Mouse (Mus musculus): ENCODE measurements around the gene Fn1. TPM values are rescaled to one million over a fixed set of nuclear protein-coding genes. Genes with fewer than 3 reads are reported as not detected.

The Fn1 gene
- polyA plus RNA-seq, 1 experiment from 2014 or later: 197 TPM

DNA sequence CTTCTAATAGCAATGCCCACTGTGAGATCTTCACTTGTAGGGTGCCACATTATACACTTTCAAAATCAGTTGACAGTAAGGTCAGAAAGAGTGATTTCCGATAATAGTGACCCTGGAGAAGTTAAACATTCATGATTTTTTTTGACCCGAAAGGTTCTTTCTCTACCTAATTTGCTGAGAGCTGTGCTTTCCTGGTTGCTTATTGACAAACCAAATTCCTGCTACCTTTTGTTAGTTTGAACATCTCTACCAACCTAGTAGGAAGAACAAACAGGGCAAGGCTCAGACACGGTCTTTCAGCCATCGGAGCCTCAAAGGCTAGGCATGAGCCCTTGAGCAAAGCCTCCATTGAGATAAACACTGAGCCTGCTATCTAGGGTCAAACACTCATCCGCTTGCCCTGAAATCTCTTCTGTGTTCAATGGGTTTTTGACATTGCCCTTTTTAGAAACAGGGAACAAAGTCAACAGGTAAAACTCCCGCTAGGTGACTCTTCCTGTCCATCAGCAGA lies 18.5 kb downstream of the Fn1 start:
- H3K9ac ChIP-seq: no peak overlapping the region
- no peaks in the 10 kb centered on the region for H3K9me3 ChIP-seq (replicated peaks)
- H3K4me3 ChIP-seq (replicated peaks): no peak overlapping the region
- H3K4me1 ChIP-seq: no peaks in the 10 kb centered on the region
- WGBS: 90% methylated on average over 6 of the region's 6 CpGs
- H3K27me3 ChIP-seq: no peaks in the 10 kb centered on the region
- H3K36me3 ChIP-seq: peaks cover 62% of the 10 kb centered on the region
- no peak for ATAC-seq (ENCODE audit: insufficient number of reproducible peaks, low FRiP score, low TSS enrichment, low read depth)
- H3K27ac ChIP-seq (replicated peaks): no peak overlapping the region
- no peak overlapping the region for H3K4me2 ChIP-seq (replicated peaks)

DNA sequence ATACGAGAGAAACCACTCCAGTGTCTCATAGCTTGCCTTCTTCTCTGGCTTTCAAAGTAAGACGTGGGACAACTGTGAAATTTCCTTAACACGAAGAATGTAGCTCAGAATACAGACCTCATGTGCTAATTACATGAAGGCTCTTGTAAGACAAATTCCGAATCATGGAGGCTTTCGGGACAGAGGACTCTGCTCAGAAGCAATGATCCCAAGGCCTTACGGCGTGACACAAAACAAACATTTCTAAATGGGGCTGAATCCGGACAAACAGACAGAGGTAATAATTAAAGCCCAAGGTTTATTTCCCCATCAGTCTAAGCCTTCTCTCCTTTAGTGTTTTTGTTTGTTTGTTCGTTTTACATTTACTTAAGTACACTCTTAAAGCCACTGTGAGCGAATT lies 20.6 kb downstream of the Fn1 start:
- H3K9me3 ChIP-seq (replicated peaks): no peaks in the 10 kb centered on the region
- no peak overlapping the region for H3K9ac ChIP-seq
- no peaks in the 10 kb centered on the region for H3K4me1 ChIP-seq
- ATAC-seq (ENCODE audit: insufficient number of reproducible peaks, low FRiP score, low TSS enrichment, low read depth): no peak
- H3K36me3 ChIP-seq: peaks cover 68% of the 10 kb centered on the region
- H3K4me3 ChIP-seq (replicated peaks): no peak overlapping the region
- no peak overlapping the region for H3K4me2 ChIP-seq (replicated peaks)
- H3K27me3 ChIP-seq: no peaks in the 10 kb centered on the region
- H3K27ac ChIP-seq (replicated peaks): no peak overlapping the region
- WGBS: 78% methylated on average over 10 of the region's 10 CpGs

DNA sequence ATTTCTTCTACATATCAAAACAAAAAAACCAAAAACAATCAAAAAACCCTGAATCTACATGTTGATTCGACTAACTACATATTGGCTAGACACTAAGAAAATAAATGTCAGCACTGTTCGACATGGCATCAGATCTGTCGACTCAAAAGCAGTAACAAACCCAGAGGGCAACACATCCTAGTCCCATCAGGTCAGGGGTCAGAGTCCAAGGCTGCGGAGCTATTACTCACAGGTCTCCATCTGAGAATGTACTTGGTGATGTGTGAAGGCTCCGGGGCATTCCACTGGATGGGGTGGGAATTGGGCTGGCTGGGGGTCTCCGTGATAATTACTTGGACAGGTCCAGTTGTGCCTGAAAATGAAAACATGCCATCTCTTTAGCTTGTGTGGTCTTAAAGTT lies 21.2 kb downstream of the Fn1 start:
- H3K27me3 ChIP-seq: no peaks in the 10 kb centered on the region
- ATAC-seq (ENCODE audit: insufficient number of reproducible peaks, low FRiP score, low TSS enrichment, low read depth): no peak
- H3K9me3 ChIP-seq (replicated peaks): no peaks in the 10 kb centered on the region
- H3K27ac ChIP-seq (replicated peaks): no peak overlapping the region
- no peaks in the 10 kb centered on the region for H3K4me1 ChIP-seq
- H3K9ac ChIP-seq: no peak overlapping the region
- no peak overlapping the region for H3K4me2 ChIP-seq (replicated peaks)
- 75% methylated on average over 6 of the region's 6 CpGs for WGBS
- H3K36me3 ChIP-seq: peaks cover 69% of the 10 kb centered on the region
- H3K4me3 ChIP-seq (replicated peaks): no peak overlapping the region

DNA sequence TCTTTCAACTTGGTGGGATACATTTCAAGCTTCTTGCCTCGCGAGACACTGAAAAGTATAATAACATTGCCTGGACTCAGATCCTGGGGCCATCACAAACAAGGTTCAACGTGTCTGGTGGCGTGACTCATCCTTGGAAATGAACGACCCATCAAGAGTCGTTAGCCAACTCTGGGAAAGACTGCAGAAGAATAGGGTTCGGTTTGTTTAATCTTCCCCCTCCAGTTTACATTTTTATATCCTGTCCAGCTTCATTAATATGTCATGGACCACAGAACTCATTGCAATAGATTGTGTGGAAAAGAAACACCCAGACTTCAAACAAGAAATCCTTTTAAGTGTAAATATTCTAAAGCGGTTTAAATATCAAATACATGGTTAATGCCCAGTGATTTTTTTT lies 22.8 kb downstream of the Fn1 start:
- 79% methylated on average over 8 of the region's 8 CpGs for WGBS
- Histone ChIP-seq H3K4me2 (replicated peaks) (no peak overlapping the region), H3K9ac (no peak overlapping the region), H3K9me3 (replicated peaks) (no peaks in the 10 kb centered on the region), H3K27ac (replicated peaks) (no peak overlapping the region), H3K36me3 (peaks cover 65% of the 10 kb centered on the region), H3K4me1 (no peaks in the 10 kb centered on the region), H3K27me3 (no peaks in the 10 kb centered on the region), H3K4me3 (replicated peaks) (no peak overlapping the region)
- no peak for ATAC-seq (ENCODE audit: insufficient number of reproducible peaks, low FRiP score, low TSS enrichment, low read depth)

DNA sequence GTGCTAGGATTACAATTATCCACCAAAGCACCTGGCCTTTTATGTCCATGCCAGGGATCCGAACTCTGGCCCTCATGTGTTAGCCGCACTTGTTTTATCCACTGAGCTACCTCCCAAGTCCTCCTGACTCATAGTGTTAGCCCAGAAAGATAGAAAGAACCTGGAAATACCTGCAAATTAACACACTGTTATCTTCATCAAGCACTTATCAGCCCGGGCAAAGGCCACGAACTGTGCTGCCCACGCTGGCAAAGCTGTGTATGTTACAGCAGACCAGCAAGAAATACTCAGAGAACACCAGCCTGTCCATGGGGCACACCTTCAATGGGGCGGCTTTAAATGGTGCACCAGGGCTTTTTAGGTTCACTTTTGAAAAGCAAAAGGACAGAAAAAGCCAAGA lies 29.4 kb downstream of the Fn1 start:
- H3K4me1 ChIP-seq: no peaks in the 10 kb centered on the region
- peaks cover 85% of the 10 kb centered on the region for H3K36me3 ChIP-seq
- no peak overlapping the region for H3K9ac ChIP-seq
- H3K27ac ChIP-seq (replicated peaks): no peak overlapping the region
- H3K4me2 ChIP-seq (replicated peaks): no peak overlapping the region
- no peaks in the 10 kb centered on the region for H3K27me3 ChIP-seq
- H3K4me3 ChIP-seq (replicated peaks): no peak overlapping the region
- WGBS: 93% methylated on average over 6 of the region's 6 CpGs
- no peaks in the 10 kb centered on the region for H3K9me3 ChIP-seq (replicated peaks)
- ATAC-seq (ENCODE audit: insufficient number of reproducible peaks, low FRiP score, low TSS enrichment, low read depth): no peak

DNA sequence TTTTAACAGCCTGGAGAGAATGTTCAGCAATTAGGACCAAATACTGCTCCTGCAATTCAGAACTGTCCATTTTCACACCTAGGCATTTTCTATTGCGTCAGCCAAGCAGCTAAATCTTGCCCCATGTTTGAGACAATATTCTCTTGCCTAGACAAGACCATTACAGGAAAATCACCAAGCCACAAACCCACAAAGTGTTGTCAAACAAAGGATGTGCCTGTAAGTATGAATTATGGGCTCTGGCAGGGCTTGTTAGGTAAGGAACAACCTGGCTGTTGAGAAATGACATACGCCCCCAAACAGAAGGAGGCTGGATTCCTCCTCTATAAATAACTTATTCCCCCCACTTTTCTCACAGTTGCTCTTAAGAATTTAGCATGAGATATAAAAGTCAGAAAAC lies 31.5 kb downstream of the Fn1 start:
- no peak overlapping the region for H3K4me3 ChIP-seq (replicated peaks)
- H3K27ac ChIP-seq (replicated peaks): no peak overlapping the region
- H3K9me3 ChIP-seq (replicated peaks): no peaks in the 10 kb centered on the region
- H3K9ac ChIP-seq: no peak overlapping the region
- no peak for ATAC-seq (ENCODE audit: insufficient number of reproducible peaks, low FRiP score, low TSS enrichment, low read depth)
- H3K4me1 ChIP-seq: no peaks in the 10 kb centered on the region
- no peak overlapping the region for H3K4me2 ChIP-seq (replicated peaks)
- no peaks in the 10 kb centered on the region for H3K27me3 ChIP-seq
- H3K36me3 ChIP-seq: peaks cover 86% of the 10 kb centered on the region
- 84% methylated on average over 2 of the region's 2 CpGs for WGBS

DNA sequence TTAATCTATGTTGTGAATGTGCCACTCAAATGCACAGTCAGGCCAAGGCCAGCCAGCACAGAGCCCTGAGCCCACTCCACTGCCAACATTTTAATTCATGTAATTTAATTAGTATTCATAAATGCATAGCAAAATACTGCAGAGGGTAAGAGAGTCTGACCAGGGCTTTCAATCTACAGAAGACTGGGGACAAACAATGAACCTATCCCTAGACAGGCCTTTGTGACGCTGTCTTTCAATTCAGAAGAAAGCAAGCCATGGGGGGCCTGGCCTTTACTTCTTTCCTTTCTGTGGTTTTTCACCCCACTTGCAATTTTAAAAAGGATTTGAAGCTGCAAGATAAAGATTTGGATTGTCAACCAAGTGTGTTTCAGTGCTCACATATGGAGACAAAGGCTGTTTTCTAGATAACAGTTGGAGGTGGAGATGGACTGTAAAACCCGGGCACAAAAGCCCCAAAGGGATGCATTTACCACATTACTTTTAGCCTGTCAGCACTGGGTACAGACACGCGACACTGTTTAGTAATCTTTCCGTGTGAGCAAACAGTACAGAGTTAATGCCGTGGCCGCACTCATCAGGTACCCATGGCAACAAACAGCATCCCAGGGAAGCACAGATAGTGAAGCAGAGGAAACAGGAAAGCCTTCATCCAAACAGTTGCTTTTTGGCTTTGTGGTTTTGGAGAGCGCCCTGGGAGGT lies 38.3 kb downstream of the Fn1 start:
- no peaks in the 10 kb centered on the region for H3K27me3 ChIP-seq
- WGBS: 84% methylated on average over 8 of the region's 8 CpGs
- ATAC-seq (ENCODE audit: insufficient number of reproducible peaks, low FRiP score, low TSS enrichment, low read depth): no peak
- no peak overlapping the region for H3K4me2 ChIP-seq (replicated peaks)
- no peaks in the 10 kb centered on the region for H3K4me1 ChIP-seq
- no peaks in the 10 kb centered on the region for H3K9me3 ChIP-seq (replicated peaks)
- no peak overlapping the region for H3K27ac ChIP-seq (replicated peaks)
- peaks cover 87% of the 10 kb centered on the region for H3K36me3 ChIP-seq
- H3K9ac ChIP-seq: no peak overlapping the region
- H3K4me3 ChIP-seq (replicated peaks): no peak overlapping the region

DNA sequence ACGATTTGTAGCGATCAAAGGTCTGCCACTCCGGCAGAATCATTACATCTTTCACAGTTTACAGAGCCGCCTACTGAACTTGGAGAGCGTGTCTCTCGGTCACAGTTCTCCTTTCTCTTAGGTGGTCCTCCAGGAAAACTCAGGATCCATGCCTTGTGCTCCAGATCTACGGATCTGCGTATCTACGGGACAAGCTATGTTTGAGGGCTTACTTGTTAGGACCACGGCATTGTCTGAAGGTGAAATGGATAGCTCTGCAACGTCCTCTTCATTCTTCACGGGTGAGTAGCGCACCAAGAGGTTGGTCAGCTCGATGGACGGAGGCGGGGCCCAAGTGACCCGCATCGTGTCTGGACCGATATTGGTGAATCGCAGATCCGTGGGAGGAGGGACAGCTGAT lies 40.7 kb downstream of the Fn1 start:
- Histone ChIP-seq H3K27ac (replicated peaks) (no peak overlapping the region), H3K4me1 (no peaks in the 10 kb centered on the region), H3K4me2 (replicated peaks) (no peak overlapping the region), H3K36me3 (peaks cover 83% of the 10 kb centered on the region), H3K27me3 (no peaks in the 10 kb centered on the region), H3K4me3 (replicated peaks) (no peak overlapping the region), H3K9me3 (replicated peaks) (no peaks in the 10 kb centered on the region), H3K9ac (no peak overlapping the region)
- ATAC-seq (ENCODE audit: insufficient number of reproducible peaks, low FRiP score, low TSS enrichment, low read depth): no peak
- 96% methylated on average over 21 of the region's 21 CpGs for WGBS

DNA sequence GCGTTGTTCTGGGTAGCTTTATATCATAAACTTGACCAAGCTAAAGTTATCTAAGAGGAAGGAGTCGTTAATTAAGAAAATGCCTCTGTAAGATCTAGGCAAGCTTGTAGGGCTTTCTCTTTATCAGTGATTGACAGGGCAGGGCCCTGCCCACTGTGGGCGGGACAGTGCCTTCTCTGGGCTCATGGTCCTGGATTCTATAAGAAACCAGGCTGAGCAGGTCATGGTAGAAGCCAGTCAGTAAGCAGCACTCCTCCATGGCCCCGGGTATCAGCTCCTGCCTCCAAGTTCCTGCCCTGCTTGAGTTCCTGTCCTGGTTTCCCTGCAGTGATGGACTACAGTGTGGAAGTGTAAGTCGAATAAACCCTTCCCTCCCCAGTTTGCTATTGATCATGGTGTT lies 43.1 kb downstream of the Fn1 start:
- peaks cover 83% of the 10 kb centered on the region for H3K36me3 ChIP-seq
- 88% methylated on average over 5 of the region's 5 CpGs for WGBS
- no peak overlapping the region for H3K27ac ChIP-seq (replicated peaks)
- H3K4me3 ChIP-seq (replicated peaks): no peak overlapping the region
- no peak for ATAC-seq (ENCODE audit: insufficient number of reproducible peaks, low FRiP score, low TSS enrichment, low read depth)
- H3K9ac ChIP-seq: no peak overlapping the region
- H3K4me1 ChIP-seq: no peaks in the 10 kb centered on the region
- H3K4me2 ChIP-seq (replicated peaks): no peak overlapping the region
- no peaks in the 10 kb centered on the region for H3K9me3 ChIP-seq (replicated peaks)
- no peaks in the 10 kb centered on the region for H3K27me3 ChIP-seq

DNA sequence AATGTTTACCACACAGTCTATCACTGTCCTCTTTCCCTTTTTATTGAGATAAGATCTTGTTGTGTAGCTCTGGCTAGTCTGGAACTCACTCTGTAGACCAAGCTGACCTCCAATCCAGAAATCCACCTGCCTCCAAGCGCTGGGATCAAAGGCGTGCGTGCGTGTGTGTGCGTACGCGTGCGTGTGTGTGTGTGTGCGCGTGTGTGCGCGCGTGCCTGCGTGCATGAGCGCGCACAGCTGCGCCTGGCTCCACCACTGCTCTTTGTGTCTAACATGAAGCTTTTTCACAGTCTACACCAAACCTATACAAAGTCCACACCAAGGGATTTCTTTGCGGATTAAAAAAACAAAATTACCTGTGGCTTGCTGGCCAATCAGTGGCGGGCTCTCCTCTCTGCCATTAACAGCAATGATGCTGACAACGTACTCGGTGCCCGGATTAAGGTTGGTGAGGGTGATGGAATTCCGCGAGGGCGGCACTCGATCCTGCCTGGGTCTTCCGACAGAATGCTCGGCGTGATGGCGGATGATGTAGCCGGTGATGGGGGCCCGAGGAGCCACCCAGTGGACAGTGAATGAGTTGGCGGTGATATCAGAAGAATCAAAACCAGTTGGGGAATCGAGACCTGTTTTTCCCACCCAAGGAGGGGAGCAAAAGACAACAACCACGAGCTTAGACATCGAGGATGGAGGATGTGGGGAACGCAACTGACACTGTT lies 43.8 kb downstream of the Fn1 start:
- Histone ChIP-seq H3K27me3 (no peaks in the 10 kb centered on the region), H3K4me2 (replicated peaks) (no peak overlapping the region), H3K36me3 (peaks cover 85% of the 10 kb centered on the region), H3K9me3 (replicated peaks) (no peaks in the 10 kb centered on the region), H3K4me3 (replicated peaks) (no peak overlapping the region), H3K27ac (replicated peaks) (no peak overlapping the region), H3K4me1 (no peaks in the 10 kb centered on the region), H3K9ac (no peak overlapping the region)
- WGBS: 92% methylated on average over 37 of the region's 37 CpGs
- ATAC-seq (ENCODE audit: insufficient number of reproducible peaks, low FRiP score, low TSS enrichment, low read depth): no peak

DNA sequence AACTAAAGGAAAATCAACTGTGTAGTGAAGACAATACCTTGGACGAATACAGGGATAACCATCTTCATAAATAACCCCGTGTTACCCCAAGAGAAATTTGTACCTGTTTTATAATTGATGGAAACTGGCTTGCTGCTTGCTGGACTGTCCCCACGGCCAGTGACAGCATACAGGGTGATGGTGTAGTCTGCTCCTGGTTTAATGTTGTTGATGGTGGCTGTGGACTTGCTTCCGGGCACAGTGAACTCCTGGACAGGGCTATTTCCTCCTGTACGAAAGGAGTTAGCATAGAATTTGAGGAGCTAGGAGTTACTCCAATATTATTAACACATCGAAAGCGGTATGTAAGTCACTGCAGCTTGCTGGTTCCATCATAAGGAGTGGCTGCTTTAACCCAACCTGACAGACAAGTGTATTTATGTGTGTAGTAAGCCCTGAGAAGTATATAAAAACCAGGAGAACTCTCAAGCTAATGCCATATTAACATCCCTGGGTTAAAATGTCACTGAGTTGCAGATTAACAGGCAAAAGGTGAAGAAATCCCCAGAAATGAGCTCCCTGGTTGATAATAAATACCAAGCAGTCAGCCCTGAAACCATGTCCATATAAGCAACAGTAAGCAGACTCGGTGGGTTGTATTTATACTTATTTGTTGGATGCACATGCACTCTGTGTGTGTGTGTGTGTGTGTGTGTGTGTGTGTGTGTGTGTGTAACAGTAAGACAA lies 46.2 kb downstream of the Fn1 start:
- WGBS: 95% methylated on average over 8 of the region's 8 CpGs
- H3K4me3 ChIP-seq (replicated peaks): no peak overlapping the region
- H3K9ac ChIP-seq: no peak overlapping the region
- H3K4me1 ChIP-seq: no peaks in the 10 kb centered on the region
- no peak overlapping the region for H3K4me2 ChIP-seq (replicated peaks)
- no peak overlapping the region for H3K27ac ChIP-seq (replicated peaks)
- no peaks in the 10 kb centered on the region for H3K27me3 ChIP-seq
- no peaks in the 10 kb centered on the region for H3K9me3 ChIP-seq (replicated peaks)
- ATAC-seq (ENCODE audit: insufficient number of reproducible peaks, low FRiP score, low TSS enrichment, low read depth): no peak
- H3K36me3 ChIP-seq: peaks cover 83% of the 10 kb centered on the region

All from embryonic facial prominence, embryonic 15.5 days (tissue).